Mouse (Mus musculus): Measurements from ENCODE around the gene G0s2. TPM values are rescaled to one million over a fixed set of nuclear protein-coding genes. Genes with fewer than 3 reads are reported as not detected.

G0s2 gene
- 1 to 10 TPM; 4.7 to 6.2 TPM for total RNA-seq (2021)

DNA sequence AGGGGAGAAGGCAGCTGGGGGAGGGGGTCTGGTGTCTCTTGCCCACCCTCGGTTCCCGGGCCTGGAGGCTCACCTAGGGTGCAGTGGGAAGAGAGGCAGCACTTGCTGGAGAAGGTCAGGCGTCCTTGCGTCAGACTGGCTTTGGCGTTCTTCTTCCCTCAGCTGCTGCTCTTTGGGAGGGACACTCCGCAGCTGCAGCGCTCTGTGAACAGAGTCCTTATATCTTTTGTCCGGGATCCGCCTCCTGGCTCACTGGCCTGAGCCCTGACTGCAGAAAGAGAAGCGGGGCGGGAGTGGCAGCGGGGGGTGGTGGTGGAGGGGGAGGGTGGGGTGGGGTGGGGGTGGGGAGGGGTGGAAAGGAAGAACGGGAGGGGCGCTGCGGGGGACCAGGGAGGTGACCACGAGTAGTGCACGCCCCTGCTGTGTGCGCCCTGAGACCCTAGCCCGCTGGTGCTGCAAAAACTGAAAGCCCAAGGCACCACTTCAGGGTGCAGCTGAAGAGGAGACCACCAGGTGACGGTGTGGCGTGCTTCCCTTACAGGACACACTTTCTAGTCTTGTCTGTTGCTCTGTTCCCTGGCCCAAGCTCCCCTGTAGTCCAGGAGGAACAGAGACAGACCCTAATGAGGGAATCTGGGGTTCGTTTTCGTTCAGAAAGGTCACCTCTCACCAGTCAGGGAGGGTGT lies at the start of gene G0s2:
G0s2 (minus strand) TSS at position 302 of the 686 bp plus-strand sequence.
- DNase-seq (ENCODE audit: extremely low spot score in 1 of 2, low spot score in 2 of 2) = peak; percentile 51 to 81
- intact Hi-C loops (cut with DNase I) = no loop called here

DNA sequence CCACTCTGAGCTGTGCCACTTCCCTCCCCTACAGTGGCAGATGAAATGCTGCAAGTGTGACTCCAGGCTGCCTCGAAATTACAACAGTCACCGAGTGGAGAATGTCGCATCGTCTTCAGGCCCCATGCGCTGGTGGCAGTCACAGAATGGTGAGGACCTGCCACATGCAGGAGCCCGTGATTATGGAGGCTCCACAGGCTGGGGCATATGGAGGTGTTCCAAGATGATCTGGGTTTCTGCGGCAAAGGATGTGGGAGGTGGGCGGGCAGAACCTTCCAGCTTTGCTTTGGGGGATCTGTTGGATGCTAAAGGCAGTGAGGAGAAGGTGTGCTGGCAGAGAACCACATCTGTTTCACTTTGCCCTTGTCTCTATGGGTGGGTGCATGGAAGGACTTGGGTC lies 47.4 kb upstream of the G0s2 start:
- DNase-seq (ENCODE audit: extremely low spot score in 1 of 2, low spot score in 2 of 2) = no peak
- intact Hi-C loops (cut with DNase I) = no loop called here

DNA sequence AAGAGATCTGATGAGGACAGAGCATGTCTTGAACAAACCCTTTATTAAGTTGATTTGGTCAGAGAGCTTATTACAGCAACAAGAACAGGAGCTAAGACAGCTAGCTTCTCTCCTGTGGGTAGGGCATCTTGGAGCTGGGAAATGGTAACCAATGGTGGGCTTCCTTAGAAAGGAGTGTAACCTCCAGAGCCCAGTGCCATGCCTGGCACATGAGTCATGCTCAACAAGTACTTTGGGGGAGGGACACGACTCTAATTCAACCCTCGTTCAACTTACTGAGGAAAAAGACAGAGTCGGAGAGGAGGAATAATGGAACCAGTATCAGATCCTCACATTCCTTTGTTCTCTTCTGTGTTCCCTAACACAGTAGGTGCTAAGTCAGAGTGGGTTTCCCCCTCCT lies 46.7 kb upstream of the G0s2 start:
- intact Hi-C loops (cut with DNase I) = no loop called here

DNA sequence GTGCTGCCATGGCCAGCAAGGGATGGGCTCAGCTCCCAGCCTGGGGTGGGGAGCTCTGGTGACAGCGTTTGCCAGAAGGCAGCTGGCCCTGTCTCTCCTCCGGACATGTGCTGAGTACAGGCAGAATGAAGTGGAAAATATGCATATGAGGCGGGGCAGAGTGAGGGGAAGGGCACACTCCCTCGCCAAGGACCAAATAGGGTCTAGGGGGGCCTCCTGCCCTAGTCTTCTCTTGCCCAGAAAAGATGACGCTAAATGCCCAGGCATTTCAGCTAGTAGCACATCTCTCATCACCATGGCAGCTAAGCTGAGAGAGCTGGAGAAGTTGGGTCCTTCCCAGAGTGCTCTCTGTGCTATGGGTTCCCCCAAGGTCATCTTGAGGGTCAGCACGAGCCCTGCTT lies 44.1 kb upstream of the G0s2 start:
- intact Hi-C loops (cut with DNase I) = no loop called here
- DNase-seq (ENCODE audit: extremely low spot score in 1 of 2, low spot score in 2 of 2) = peak; percentile 45 to 61

More for the DNA sequence above, 46.7 kb upstream of the G0s2 start:
- no peak for DNase-seq (ENCODE audit: extremely low spot score in 1 of 2, low spot score in 2 of 2)

DNA sequence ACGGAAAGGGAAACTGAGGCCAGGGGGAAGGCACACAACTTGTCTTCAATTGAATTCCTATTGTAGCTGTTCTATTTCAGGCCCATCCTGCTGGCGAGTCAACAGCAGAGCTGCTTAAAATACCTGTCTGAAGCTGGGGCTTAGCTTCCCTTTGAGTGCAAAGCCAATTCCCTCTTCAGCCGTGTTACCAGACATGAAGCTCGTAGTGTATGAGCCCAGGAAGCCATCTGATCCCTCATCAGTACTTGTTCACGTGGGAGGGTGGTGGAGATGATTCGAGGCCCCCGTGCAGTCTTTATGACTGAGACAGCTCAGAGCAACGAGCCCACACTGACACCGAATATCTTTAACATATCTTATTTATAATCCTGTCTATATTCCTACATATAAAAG lies 43.3 kb upstream of the G0s2 start:
- no peak for DNase-seq (ENCODE audit: extremely low spot score in 1 of 2, low spot score in 2 of 2)
- intact Hi-C loops (cut with DNase I) = no loop called here

DNA sequence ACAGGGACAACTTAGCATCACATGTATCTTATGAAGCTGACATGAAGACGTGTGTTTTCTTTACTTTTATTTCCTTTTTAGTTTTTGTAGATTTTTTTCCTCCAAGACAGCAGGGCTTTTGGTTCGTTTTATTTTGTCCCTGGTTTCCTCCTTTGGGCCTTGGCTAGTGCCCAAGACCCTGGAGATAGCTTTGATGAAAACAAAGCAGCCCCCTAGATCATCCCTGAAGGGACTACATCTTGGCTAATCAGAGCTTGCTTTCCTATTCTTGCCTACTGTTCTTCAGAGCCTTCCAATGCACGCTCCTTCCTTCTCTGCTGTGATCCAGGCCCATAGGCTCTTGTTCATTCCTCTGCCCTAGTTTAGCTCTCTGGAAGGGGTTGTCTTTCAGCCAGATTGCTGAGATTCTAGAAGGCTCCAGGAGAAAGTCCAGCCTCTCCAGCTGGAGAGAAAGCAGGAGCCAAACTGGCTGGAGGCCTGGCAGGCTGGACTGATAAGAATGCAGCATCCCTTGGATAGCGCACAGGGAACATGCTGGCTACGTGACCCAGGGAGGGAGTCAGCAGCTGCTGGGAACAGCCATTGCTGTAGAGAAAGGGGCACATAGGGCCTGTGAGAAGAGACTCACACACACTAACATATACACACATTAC lies 42.8 kb upstream of the G0s2 start:
- intact Hi-C loops (cut with DNase I) = no loop called here
- DNase-seq (ENCODE audit: extremely low spot score in 1 of 2, low spot score in 2 of 2) = peak; percentile 78 to 79

DNA sequence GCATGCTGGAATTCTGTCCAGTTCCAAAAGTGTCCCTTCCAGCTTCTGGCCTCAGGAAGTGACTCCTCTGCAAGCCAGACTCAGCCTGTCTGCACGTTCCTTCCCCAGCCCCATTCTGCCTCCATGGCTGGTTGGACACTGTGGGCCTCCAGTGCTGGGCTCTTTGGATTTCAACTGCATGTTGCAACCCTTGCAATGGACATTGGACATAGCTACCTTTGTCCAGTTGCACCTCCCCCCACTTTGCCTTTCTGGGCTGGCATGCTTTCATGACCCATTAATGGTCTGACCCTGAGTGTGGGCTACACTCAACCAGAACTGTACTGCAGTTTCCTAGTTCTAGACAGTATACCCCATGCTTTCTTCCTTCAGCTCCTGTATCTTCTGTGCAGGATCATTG lies 38.6 kb upstream of the G0s2 start:
- intact Hi-C loops (cut with DNase I) = no loop called here
- DNase-seq (ENCODE audit: extremely low spot score in 1 of 2, low spot score in 2 of 2) = no peak

DNA sequence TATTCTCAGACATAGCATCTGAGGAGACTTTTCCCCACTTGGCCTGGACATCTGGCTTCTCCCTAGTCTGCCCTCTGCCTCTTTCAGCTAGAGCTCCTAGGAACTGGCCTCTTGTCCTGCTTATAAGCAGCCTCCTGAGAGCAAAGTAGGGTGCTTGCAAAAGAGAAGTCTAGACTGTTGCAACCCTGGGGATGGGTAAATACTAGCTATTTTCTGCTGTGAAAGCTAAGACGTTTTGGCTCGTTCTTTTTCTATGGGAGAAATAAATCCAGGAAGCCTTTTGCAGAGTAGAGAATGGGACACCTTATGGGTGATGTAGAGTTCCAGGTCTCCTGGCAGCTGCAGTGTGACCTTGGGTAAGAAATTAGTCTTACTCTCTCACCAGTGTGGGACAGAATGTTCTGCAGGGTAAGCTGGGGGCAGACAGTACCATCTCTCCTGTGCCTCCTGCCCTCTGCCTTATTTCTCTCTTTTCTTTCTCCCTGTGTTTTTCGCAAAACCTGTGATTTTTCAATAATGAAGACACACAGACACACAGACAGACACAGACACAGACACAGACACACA lies 37.6 kb upstream of the G0s2 start:
- no peak for DNase-seq (ENCODE audit: extremely low spot score in 1 of 2, low spot score in 2 of 2)
- intact Hi-C loops (cut with DNase I) = no loop called here

DNA sequence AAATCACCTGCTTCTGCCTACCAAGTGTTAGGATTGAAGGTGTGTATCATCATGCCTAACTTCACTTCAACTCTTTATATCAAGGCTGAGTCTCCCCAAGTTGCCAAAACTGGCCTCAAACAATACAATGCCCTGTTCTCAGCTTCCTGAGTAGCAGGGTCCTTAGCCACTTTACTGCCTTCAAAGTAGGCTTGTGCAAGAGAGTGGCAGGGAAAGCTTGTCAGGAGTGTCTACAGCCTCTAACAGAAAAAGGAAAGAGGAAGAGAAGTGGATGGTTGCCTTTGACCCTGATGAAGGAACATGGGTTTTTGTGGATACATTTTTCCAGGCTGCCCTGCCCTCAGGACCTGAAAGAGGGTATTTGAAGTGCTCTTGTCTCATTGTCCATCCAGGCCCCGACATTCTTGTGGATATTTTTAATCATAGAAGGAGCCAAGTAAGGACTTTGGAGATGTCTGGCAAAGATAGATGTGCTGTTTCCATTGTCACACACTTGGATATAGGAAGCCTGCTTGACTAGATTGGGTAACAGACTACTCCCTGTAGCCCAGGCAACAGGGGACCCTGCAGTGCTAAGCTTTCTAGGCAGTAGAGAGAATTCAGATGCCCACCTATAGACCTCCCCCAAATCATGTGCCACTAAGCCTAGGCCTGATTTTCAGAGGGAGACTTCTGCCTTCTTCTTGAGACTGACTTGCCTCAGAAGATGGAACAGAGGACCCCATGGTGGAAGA lies 36.9 kb upstream of the G0s2 start:
- intact Hi-C loops (cut with DNase I) = no loop called here
- no peak for DNase-seq (ENCODE audit: extremely low spot score in 1 of 2, low spot score in 2 of 2)

DNA sequence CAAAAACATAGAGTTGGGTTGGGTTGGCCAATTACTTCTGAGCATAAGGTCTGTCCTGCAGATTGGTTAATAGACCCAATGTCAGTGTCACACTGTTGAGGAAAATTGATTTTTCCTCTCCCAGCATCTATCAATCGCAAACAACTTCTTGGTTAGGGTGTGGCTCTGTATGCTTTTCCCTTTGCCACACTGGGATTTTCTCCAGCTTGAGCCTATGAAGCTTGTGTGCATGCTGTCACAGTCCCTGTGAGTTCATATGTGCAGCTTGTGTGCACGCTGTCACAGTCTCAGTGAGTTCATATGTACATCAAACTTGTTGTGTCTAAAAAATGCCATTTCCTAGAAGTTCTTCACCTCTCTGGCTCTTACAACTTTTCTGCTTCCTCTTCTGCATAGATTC lies 33.8 kb upstream of the G0s2 start:
- no peak for DNase-seq (ENCODE audit: extremely low spot score in 1 of 2, low spot score in 2 of 2)
- intact Hi-C loops (cut with DNase I) = no loop called here

DNA sequence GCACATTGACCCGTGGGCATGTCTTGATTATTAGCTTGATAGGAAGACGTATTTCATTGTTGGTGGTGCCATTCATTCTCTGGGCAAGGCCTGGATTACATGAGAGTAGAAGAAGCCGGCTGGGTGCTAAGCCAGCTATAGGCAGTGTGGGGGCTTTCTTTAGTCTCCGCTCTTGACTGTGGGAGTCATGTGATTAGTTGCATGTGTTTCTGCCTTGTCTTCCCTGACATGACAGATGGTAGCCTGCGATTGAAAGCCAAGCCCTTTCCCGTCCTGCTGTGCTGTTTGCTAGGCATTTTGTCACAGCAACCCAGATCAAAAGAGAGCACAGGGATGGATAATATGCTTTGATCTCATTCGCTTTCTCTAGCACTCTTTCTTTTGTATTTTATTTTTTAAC lies 32.4 kb upstream of the G0s2 start:
- no peak for DNase-seq (ENCODE audit: extremely low spot score in 1 of 2, low spot score in 2 of 2)
- intact Hi-C loops (cut with DNase I) = no loop called here

DNA sequence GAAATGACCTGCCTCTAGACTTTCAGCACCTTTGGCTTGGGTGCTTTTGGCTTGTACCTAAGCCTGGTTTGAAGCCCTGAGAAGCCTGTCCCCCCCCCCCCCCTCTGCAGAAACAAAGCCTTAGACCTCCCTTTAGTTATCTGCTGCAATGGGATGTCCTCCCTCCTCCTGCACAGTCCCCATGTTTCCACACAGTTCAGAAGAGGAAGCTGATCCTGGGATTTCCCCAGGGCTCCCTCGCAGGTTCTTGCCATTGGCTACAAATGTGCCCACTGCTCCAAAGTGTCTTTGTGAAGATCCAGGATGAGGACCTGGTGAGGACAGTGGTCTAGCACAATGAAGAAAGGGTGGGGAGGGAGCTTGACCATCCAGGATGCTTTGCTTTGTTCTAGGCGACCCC lies 30.1 kb upstream of the G0s2 start:
- DNase-seq (ENCODE audit: extremely low spot score in 1 of 2, low spot score in 2 of 2) = no peak
- intact Hi-C loops (cut with DNase I) = no loop called here

DNA sequence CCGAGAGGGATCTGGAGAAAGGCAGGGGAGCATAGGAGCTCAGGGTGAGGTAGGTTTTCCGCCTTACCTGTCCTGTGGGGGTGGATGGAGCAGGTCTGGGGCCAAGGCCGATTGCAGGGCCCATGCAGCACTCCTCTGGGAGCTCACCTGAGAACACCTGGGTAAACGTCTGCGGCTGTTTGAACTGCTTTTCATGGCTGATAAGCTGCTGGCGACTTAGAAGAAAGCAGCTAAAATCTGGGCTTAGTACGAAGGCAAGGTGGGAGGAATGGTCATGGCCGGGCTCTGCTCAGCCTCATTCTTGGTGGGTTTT lies 29.0 kb upstream of the G0s2 start:
- no peak for DNase-seq (ENCODE audit: extremely low spot score in 1 of 2, low spot score in 2 of 2)
- intact Hi-C loops (cut with DNase I) = no loop called here

DNA sequence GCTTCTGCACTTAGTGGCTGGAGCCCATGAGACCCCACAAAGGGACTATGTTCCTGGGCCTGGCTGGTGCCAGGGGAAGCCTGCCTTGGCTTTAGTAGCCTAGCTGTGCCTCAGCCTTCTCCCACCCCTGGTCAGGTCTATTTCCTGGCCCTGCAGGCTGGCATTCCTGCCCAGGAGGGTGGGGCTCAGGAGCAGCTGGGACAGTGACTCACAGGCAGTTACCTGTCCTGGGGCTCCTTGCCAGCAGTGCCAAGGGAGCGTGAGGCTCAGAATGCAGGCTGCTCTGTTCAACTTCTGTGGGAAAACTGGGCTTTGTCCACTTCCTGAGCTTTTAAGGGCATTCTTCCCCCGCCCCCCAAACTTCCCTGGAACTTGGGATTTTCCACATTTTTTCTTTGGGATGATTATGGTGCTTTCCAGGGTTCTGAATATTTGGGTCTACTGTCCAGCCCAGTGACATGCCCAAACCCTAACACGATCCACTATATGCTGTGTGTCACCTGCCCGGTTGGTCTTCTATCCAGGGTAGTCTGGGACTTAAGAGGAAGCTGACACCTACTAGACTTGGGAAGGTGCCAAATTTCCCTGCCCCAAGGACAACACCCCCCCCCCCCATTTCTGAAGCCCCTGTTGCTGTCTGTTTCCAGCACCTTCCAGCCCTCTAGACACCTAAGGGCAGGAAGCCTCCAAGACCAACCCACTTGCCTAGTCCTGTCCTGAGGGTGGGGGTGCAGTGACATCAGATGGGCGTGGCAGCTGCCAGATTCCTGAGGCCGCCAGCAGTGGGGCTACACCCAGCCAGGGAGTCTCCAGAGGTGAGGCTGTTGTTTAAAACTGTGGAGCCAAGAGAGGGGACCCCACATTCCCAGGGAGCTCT lies 28.4 kb upstream of the G0s2 start:
- no peak for DNase-seq (ENCODE audit: extremely low spot score in 1 of 2, low spot score in 2 of 2)
- intact Hi-C loops (cut with DNase I) = no loop called here

DNA sequence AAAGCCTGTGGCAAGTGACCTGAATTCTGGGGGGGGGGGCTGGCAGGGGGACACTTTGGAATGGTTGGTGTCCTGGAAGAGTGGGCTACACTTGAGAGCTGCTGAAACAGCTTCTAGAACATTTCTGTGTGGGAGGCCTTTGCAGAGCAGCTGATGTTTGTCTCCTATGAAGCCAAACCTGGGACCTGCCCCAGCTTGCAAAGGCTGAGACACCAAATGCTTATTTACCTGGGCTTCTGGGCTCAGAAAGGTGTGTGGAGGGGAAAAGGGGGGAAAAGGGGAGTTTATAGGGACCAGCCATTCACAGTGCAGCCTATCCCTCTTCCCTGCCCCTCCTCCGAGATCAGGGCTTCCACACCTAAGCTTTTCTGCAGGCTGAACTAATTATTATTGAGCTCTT lies 27.0 kb upstream of the G0s2 start:
- no peak for DNase-seq (ENCODE audit: extremely low spot score in 1 of 2, low spot score in 2 of 2)
- intact Hi-C loops (cut with DNase I) = no loop called here

DNA sequence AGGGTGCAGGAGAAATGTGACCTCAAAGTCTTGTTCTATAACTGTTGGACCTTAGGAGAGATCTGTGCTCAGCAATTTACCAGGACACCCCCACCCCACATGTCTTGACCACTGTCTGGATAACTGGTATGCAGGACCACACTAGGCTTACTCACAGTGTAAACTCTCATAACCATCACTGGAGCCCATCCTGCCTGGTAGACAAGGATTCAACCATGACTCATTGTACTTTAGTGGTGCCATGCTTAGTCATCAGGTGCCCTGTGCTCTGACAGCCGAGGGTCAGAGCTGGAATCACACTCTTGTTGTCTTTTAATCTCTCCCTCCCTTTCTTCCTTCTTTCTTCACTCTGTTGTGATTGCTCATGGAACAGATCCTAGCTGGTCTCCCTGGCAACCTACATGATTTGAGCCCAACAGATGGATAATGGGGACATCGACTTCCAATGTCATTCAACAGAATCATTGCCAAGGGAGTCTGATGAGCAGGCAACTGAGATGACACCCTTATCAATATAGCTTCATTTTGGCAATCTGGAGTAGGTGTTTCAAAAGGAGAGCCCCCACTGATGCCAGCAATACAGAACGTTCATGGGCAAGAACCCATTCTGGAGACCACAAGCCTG lies 25.2 kb upstream of the G0s2 start:
- intact Hi-C loops (cut with DNase I) = no loop called here
- DNase-seq (ENCODE audit: extremely low spot score in 1 of 2, low spot score in 2 of 2) = no peak

DNA sequence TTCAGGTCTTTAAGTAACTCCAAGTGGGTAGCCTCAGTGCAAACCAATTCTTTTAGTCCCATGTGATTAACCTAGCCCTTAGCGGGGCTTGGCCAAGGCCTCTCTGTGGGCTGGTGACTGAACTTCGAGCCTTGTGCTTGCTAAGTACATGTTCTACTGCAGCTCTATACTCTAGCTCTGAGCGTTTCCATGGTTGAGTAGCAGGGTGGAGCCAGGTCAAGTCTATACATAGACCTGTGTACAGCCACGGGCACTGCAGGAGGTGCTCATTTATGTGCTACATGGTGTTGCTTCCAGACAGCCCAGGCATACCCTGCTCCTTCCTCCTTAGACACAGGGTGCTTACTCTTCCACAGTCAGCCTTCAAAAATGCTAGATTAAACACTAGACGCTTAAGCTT lies 22.9 kb upstream of the G0s2 start:
- DNase-seq (ENCODE audit: extremely low spot score in 1 of 2, low spot score in 2 of 2) = no peak
- intact Hi-C loops (cut with DNase I) = no loop called here

DNA sequence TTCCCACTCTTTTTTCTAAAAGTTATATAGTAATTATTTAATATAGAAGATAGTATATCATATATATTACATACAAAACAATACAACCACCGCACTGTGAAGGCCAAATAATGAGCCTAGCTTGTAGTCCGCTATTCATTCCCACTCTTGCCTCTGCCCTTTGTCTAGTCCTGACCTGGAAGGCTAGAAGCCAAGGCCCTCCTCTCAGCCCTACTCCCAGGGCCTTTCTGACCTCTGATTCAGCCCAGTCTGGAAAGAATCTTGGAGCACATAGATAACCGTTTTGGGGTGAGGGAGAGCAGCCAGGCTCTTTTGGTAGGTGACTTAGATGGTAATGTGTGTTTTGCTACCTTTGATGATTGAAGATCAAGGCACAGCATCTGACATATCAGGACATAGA lies 20.9 kb upstream of the G0s2 start:
- intact Hi-C loops (cut with DNase I) = no loop called here
- DNase-seq (ENCODE audit: extremely low spot score in 1 of 2, low spot score in 2 of 2) = no peak

DNA sequence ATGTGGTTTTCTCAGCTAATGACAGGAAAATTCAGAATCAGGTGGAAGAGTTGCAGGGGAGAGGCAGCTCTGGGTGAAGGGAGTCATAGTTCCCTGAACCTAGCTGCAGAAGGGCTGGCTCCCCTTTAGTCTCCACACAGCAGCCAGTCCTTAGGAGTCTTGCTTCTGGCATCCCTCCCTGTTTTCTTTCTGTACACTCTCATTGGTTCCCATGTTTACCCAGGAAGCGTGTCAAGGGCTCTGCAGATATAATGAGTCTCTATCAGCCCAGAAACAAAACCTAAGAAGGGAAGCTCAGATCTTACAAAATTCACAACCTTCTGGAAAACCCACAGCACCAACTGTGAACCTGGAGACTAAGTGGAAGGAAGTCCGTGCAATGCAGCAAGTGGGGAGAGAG lies 20.0 kb upstream of the G0s2 start:
- no peak for DNase-seq (ENCODE audit: extremely low spot score in 1 of 2, low spot score in 2 of 2)
- intact Hi-C loops (cut with DNase I) = no loop called here

Data from left cerebral cortex, postnatal 10 days (tissue).